Mouse (Mus musculus) ovary, adult 18-20 months (tissue): ENCODE data around the gene Dlg1.
A peak's percentile ranks its signal among the peaks of the same experiment; 100 is the strongest.

Experiments
- DNase-seq: peaks from one replicate; pipeline ENCODE4 v3.0.0; 2022; ENCODE audit warnings: low spot score, mixed read lengths

Dlg1 gene

DNA sequence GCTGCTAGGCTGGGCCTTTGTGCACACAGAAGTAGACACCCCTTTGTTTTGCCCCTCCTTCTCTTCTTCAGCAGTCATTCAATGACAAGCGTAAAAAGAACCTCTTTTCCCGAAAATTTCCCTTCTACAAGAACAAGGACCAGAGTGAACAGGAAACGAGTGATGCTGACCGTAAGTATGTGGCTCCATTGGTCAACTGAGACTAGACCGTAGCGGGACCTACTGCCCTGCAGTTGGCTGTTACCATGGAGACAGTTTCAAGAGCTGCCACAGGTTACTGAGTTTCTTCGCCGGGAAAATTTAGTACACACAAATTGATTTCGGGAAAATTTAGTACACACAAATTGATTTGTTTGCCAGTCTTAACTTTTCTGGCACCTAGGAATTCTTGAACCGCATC is 183.5 kb downstream of the Dlg1 start:
- no peak for DNase-seq

DNA sequence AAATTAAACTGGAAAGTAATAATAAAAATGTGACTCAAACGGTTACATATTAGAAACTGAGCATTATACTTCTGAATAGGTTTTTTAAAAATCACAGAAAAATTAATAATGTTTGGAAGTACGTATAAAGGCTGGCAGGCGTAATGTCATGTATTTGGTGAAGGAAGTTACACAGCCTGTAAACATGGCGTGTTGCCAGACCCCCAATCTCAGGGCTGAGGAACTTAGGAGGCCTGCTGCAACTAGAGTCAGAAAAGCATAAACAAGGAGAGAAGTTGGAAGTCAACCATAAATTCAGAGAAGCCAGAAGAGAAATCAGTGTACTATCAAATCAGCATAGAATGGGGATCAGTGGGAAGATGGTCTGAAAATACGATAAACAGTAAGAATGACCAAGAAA is 200.7 kb downstream of the Dlg1 start:
- peak; percentile 19 for DNase-seq

DNA sequence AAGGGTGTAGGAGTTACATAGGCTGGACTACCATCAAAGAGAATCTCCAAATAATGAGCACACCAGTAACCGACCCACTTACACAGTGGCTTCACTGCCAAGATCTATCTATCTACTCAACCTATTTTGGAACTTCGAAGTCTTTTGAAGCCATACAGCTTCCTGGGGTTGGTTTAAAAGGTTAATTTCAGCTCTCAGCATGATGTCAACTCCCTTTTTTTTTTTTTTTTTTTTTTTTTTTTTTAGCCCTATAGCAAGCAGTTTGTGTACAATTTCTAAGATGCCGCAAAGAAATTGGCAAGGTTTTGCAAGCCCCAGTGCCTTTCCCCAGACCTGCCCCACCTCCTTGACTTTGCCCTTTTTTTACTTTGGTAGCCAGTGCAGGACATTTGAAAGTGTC is 202.0 kb downstream of the Dlg1 start:
- no peak for DNase-seq

DNA sequence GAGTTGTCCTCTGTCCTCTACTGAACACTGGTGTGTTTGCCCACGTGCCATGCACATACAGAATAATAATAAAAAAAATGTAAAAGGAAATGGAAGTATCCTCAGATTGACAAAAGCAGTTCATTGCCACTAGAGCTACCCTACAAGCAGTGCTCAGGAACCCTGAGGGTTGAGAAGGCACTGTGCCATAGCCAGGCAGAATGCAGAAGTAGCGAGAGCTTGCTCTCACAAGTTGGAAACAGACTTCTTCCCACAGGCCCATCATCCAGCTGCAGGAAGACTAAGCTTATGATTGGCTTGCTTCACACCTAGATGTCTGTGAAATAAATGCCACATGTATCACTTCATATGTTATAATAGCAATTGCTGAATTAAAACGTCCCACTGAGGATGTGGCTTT is 203.7 kb downstream of the Dlg1 start:
- DNase-seq, result no peak

DNA sequence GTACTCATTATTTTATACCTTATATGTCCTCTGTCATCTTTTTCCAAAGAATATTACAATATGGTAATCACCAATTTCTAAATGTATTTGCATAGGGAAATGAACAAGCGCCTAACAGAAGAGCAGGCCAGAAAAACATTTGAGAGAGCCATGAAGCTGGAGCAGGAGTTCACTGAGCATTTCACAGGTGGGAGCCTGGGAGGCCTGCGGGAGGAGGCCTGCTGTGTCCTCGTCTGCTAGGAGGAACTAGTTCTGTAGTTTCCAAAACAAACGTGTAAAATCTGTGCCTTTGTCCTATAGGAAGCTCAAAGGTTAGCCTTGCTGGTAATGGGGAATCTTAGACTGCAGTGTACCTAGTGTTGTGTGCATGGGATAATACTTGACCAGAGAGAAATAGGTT is 204.5 kb downstream of the Dlg1 start:
- DNase-seq, result no peak

DNA sequence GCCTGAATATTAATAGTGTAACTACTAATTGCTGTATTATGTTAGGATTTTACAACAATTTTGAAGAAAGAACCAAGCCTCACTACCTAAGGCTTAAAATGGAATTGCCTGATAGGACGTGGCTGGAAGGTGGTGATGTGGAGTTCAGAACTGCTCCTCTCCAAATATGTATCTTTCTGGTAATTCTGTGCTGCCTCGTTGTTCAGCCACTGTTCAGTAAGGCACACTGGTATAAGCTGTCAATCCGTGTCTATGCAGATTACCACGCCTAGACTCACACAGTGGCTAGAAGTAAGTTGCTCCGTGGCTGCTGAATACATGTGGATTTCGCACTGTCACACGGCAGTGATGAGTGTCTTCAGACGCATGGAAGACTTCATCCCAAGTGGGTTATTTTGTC is 210.5 kb downstream of the Dlg1 start:
- no peak for DNase-seq

DNA sequence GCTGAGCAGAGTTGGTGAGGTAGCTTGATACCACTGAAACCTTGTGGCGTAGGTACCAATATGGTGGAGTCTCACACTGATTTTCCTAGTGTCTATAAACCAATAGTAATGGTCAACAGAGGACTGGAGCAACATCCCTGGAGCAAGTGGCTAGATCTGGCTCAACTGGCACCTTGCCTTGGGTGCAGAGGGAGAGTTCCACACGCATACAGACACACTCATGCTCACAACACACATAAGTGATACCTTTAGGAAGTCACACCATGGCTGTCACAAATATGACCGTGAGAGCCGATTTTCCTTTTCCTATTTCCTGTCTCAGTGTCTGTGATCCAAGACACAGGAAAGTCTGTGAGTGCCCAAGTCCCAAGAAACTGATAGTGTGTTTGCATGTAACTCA is 212.1 kb downstream of the Dlg1 start:
- no peak for DNase-seq

DNA sequence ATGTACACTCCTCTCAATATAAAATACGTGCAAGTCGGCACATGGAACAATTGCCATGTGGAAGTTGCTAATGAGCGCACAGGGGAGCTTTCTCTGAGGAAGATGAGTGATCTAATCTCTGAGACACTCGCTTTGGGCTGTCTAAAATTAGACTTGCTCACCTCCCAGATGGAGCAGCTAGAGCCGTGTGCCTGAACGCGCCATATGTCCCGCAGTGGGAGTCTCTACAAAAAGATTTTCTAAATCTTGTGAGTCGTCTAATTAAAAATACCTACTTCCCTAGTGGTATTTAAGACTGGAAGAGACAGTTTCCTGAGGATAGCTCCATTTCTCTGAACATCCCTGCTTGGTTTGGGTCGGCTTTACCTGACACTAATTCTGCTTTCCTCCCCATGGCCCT is 213.1 kb downstream of the Dlg1 start:
- no peak for DNase-seq

DNA sequence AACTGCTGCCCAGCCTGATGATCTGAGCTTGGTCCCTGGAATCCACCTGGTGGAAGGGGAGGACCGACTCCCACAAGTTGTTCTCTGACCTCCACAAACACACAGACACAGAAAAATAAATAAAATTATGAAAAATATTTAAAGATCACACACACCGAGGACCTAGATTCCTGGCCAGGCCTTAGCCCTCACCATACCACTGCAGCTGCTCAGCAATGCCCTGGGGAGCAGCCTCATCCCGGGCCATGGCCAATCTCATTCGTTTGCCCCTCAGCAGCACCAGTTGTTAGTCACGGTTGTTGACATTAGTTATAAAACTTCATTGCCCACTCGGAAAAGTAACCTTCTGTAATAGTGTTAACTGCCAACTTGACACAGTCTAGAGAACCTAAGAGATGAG is 214.8 kb downstream of the Dlg1 start:
- DNase-seq, result no peak

DNA sequence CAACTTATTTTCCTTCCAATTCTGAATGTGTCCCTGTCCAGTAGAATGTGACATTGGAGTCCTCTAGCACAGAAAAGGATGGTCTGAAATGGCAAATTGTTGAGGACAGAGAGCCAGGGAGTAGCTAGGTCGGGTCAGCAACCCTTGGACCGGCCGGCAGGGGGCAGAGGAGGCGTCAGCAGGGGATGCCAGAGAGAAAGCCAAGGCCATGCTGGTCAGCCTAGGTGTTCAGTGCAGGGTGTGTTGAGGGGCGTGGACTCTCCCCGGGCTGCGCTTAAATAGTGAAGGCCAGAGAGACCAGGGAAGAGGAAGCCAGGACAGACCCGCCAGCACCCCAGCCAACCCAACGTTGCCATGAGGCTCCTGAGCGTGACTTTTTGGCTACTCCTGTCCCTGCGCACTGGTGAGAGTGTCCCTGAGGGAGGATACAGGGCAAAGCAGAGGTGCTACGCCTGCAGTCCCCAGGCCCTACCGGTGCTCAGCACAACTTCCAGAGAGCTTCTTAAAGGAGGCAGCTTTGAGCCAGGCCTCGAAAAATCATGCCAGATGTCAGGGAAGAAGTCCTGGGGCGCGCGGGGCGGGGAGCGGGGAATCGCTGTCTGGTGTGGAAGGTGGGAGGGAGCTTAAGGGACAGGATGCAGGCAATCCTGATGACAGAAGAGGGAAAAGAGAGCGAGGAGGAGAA is 215.5 kb downstream of the Dlg1 start, which contains the start of gene Meltf:
Gene Meltf, plus strand, starts transcription at position 238 of the 685 bp plus-strand sequence.
- DNase-seq, result peak; percentile 41

DNA sequence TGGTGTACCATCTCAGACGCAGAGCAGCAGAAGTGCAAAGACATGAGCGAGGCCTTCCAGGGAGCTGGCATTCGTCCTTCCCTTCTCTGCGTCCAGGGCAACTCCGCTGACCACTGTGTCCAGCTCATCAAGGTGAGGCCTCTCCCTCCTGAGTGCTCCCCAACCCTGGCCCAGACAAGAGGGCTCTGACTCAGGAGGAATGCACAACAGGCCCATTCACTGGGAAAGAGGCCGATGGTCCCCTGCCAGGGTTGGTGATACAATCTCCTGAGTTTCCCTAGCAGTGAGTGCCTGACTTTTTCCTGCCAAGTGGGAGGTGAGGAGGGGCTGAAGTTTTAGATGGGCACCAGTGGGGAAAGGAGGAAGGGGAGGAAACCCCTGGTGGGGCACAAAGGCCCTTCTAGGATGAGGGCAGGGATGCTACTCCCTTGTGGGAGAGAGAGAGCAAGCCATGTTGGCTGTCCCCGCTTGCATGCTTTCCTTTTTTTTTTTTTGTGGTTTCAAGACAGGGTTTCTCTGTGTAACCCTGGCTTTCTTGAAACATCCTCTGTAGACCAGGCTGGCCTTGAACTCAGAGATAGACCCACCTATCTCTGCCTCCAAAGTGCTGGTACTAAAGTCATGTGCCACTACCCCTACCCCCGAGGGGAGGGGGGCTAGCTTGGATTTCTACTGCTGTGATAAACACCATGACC is 217.1 kb downstream of the Dlg1 start:
- no peak for DNase-seq

DNA sequence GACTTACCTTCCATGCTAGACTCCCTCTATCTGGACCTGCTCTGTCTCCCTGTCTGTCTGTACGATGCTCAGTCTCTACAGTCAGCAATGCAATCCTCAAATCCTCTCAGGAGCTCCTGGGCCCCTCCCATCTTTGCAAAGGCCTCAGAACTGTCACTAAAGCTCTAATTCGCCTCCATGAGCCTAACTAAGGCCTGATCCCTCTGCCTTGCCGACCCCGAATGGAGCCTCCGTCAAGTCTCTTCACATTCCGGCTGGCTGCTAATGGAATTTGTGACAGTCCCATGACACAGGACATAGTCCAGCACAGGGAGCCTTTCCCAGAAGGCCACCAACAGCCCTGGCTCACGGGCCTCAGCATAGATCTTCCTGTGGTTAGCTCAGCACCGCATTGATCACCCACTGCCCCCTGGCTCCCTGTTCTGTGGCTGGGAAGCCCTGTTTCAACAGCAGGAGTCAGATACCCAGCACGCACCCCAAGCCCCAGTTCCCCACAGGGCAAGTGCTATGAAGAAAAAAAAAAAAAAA is 219.2 kb downstream of the Dlg1 start:
- DNase-seq, result no peak

DNA sequence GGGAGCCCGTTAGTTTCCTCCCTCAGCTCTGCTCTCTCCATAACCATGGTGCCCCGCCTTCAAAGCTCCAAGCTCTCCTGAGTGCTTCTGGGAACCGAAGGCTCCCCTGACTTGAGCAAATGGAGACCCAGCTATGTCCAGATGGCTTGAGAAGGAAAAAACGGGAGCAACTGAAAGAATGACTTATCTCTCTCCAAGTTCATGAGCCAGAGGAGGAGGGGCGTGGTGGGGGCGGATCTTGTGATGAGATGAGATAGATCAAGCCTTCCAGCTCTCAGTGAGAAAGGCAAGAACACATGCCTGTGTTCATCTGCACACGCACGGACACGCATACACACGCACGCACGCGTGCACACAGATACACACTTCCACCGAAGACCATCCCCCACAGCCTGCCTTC is 220.1 kb downstream of the Dlg1 start:
- no peak for DNase-seq

DNA sequence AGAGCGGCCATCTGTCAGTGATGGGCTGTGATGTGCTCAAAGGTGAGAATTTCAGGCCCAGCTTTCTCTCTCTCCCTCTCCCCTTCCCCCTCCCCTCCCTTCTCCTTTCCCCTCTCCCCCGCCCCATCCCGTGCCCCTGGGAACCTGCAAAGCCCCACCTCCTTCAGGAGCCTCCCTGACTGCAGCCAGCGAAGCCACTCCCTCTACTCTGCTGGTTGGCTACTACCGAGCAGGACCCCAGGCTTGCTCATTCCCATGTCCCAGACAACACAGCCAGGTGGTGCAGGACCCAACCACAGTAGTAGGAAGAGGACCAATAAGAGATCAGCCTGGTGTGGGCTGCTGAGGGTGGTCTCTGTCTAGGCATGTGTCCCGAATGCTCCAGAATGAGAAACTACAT is 220.7 kb downstream of the Dlg1 start:
- no peak for DNase-seq

DNA sequence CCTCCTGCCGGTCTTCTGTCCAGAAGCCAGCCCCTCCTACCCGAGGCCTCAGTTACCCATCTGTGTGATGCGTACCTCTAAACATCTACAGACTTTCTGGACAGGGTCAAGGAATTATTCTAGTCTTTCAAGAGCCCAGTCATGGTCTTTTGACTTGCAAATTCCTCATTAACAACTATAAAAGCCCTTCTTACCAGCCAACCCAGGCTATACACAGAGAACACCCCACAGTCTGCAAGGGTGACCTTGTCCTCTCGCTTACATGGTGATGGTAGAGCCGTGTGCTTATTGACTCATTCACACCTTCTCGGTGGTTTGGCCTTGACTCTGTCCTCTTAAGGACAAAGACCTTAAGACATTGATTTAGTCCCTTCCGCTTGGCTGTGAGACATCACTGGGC is 227.7 kb downstream of the Dlg1 start:
- DNase-seq, result no peak

DNA sequence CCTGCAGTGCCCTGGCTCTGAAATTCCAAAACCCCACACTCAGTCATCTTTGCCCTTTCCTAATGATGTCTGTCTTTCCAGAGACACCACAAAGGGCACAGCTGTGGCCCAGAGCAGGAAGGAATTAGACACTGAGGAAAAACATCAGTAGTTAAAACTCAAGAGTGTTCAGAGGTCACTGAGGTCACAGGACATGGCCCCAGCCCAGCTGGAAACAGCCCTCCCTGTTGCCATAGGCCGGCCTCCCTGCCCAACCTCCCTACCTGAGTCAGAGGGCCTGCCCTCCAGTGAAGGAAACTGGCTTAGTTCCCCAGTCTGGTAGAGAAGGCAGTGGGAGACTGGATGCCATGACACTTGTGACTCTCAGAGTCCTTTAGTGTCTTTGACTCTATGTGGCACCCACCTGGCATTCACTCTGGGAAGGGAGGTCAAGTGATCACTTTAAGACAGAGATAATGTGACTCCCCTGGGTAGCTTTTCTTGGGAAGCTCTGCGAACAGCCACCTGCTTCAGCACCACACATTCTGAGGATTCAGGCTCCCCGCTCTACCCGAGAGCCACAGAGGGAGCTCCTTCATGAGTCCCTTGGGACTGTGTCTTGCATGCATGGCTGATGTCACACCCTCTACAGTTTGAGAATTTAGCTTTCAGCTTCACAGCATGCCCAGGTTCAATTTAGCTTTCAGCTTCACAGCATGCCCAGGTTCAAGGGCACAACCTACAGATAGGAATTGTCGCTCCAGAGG is 230.3 kb downstream of the Dlg1 start:
- DNase-seq, result no peak

DNA sequence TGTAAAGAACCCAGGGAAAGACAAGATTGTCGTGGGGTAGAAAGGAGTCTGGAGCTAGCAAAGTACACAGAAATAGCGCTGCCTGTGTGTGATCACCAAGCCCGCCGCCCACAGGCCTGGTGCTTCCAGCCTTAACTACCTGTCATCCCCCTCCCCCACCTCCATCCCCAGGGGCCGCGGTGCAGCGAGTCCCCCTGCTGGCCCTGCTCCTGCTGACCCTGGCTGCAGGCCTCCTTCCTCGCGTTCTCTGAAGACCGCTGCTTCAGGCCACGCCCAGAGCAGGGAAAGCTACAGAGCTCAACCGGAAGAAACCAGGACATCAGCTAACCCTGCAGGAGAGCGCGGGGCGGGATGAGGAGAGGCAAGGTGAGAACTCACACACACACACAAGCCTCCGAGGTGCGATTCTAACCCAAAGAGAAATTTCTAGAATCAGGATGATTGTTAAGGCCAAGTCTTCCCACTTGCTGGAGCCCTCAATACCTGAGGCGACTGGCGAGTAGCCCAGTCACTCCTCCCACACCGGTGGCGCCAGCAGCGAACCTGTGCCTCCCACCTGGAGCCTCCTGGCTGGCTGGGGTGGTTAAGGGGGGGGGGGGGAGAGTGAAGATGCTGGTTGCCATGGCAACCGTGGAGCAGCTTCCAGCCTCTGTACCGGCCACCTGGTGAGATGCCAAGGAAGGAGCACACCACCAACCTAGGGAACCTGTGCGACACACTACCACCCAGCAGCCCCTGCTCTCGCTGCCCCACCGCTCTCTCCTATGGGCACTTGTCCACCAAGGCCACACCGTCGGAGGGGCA is 233.9 kb downstream of the Dlg1 start:
- DNase-seq, result peak; percentile 22

DNA sequence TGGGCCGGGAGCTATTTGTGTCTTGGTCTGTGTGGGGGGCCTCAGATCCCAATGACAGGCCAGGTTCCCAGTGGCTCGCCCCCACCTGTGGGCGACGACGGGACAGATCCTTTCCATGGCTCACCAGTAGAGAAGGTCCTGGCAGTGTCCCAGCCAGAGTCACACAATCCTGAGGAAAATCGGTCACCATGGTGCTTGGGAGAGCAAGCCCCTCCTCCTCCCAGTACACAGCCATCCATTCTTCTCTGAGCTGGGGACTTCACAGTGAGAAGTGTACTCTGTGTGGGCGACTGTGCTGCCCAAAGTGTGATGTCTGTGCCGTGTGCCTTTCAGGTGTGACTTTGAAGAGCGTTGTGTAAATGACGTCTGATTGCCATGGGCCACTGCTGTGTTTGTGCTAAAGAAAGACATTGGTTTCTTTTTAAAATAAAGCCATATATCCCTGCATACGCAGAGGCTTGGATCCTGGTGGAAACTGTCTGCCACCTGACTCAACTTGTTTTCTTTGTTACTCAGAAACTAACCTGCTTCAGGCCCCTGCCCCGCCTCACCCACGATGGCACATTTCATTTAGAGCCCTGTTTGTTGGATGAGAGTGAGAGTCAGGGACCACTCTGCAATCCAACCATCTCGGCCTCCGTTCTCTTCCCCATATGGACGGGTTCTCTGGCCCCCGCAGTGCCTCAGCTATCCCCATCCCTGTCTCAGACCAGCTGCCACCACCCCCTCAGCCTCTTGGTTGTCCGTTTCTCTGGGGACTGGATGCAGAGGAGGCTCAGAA is 235.5 kb downstream of the Dlg1 start:
- DNase-seq, result no peak

DNA sequence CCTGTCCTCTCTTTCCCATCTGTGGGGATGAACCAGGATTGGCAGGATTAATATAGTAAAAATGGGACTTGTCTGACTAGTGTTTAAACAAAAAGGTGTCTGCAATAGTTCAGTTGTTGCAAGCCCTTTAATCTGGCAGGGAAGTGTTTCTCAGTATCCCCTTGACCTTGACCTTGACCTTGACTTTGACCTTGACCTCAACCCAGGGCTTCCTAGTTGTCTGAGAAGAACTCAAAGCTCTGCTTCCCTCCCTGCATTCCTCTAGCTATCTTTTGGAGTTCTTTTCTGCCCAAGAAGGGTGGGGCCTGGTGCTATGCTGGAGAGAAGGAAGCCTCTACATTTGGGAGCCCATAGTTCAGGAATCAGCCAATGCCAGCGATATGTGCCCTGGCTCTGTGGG is 238.6 kb downstream of the Dlg1 start:
- DNase-seq, result no peak

DNA sequence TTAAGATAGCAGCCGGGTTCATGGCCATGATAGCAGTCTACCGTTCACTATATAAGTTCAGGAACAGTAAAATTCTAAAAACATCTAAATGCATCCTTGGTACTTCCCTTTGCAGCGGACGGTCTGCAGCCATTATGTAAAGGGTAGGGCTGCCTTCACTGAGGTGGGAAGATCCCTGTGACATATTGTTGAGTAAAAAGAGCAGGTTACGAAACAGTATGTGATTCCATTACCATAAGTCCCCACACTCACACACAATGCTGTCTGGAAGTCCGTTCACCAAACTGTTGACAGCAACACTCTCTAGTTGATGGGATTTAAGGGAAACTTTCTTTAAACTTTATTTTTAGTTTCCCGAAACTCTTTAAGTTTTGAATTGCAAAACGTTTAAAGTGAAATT is 240.0 kb downstream of the Dlg1 start:
- DNase-seq, result no peak

DNA sequence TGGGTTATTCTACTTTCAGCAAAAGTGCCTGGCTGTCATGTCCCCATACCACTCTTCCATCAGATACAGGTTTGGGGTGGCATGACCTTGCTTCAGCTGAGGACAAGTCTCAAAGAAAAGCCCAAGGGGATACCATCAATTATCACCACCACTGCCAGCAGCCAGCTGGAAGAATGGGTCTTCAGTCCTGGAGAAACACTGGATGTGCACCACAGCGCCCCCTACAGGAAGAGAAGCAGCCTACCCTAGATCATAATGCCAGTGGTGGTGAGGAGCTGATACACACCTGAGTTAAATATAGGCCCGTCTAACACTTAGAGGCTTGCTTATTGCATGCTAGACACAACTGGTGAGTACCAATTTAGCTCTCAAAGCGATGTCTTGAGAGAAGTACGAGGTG is 242.1 kb downstream of the Dlg1 start:
- no peak for DNase-seq
